Mouse (Mus musculus): ENCODE measurements around the gene Nfasc.

Nfasc gene

DNA sequence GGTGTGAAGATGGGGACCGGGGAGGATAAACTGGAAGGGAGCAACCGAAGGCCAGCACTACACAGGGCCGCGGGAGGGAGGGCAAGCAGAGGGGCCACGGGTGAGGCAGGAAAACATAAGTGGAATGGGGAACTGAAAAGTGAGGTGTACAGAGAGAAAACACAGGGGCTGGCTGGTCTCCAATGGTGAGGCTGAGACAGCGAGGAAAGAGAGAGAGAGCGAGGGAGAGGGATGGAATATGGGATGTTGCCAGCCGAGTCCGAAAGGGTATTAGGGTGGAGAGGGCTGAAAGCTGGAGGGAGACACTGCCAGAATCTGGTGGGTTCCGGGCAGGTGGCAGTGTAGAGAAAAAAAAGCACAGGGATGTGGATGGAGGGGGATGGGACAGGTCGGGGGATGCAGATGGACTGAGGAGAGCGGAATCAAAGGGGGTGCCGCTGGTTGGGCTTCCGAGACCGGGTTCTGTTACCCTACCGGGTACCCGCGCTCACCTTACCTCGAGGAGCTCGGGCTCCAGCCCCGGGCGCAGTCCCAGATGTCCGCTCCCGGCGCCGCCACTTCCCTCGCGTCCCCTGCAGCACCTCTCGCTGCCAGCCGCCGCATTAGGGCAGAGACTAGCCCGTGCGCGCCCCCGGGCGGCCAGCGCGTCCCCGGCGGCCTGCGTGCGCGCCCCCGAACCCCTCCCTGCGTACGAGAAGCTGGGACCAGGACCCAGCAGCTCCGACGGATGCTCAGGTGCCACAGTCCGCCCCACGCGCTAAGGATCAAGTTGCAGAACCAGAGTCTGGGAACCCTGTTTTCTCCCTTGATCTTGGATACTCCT, at the start of gene Nfasc:
Gene Nfasc, minus strand, starts transcription at position 623 of the 823 bp plus-strand sequence.
- DNase-seq (ENCODE audit: low read depth, low spot score): no peak

DNA sequence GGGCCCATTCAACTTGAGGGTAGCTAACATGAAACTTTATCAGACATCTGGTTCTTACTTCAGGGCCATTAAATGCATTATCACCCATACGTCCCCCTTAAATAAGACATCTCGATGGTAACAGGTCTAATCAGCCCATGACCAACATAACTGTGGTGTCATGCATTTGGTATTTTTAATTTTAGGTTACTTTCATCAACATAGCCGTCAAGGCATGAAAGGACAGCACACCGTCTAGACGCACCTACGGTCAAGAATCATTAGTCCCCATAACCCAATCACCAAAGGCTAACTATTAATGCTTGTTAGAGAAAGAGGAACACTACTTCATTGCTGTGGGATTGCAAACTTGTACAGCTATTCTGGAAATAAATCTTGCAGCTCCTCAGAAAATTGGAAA, 49.5 kb upstream of the Nfasc start:
- no peak for DNase-seq (ENCODE audit: low read depth, low spot score)

GRCm38 (mm10) chr1:132786866-132787265, 45.3 kb upstream of the Nfasc start:
- peak; percentile 42 for DNase-seq (ENCODE audit: low read depth, low spot score)

GRCm38 (mm10) chr1:132781607-132782445, 40.2 kb upstream of the Nfasc start:
- no peak for DNase-seq (ENCODE audit: low read depth, low spot score)

DNA sequence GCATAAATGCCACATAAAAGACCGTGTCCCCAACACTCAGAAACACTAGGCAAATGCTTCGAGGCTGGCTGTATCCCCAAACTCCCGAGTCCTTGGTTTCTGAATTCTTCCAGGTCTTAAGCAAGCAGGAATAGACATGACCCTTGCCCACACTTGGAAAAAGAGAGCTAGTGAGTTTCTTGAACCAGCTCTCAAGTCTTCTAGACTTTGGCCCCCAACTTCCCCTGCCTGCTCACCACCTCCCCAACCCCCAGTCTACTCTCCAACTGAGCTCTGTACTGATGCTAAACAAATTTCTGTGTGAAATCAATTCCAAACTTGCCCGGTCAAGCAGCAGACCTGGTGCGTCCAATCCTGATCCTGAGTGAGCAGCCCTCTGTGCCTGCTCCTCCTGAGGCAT, 39.4 kb upstream of the Nfasc start:
- DNase-seq (ENCODE audit: low read depth, low spot score): no peak

DNA sequence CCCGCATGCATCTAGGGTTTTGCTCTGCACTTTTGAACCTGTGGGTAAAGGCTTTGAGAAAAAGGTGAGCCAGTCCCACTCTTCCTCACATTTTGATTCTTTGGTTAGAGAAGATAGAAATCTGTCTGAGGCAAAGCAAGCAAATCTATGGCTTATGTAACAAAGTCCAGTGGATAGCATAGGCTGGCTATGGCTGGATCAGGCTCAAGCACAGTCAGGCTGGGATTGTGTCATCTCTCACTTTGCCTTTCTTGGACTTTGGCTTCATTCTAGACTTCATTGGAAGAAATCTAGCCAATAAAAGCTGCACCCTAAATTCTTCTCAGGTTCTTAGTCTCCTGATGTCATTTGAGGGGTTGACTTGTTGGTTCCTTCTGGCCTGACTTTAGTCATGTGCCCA, 38.7 kb upstream of the Nfasc start:
- DNase-seq (ENCODE audit: low read depth, low spot score): no peak

- no peak for DNase-seq (ENCODE audit: low read depth, low spot score)
Measured at GRCm38 (mm10) chr1:132774959-132775358, 33.4 kb upstream of the Nfasc start.

DNA sequence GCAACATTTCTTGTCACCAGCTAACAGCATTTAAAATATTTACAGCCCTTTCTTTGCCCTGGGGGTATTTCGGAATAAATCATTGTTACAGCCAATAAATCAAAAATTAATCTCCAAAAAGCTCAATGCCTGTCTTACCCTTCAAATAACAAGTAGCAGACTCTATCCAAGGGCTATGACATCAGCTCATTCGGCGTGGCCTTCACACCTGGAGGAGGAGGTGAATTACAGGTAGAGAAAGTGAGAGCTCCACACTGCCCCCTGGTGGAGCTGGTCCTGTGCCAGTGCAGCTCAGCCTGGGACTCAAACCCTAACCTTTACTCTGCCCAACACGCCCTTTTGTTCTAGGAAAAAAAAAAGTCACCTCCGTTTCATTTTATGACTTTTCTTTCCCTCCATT, 29.8 kb upstream of the Nfasc start:
- no peak for DNase-seq (ENCODE audit: low read depth, low spot score)

DNA sequence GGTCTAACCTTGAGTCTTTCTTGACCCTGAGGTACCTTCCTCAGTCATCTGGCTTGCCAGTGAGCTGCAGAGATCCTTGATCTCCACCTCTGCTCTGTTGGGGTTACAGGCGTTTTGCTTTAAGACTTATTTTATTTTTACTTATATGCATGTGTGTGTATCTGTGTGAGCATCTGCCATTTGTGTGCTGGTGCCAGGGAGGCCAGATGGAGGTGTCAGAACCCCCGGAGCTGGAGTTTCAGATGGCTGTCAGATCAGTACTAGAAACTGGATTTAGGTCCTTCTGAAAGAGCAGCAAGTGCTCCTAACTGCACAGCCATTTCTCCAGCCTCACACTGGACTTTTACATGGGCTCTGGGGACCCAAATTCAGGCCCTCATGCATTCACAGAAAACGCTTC, 28.0 kb upstream of the Nfasc start:
- DNase-seq (ENCODE audit: low read depth, low spot score): no peak

GRCm38 (mm10) chr1:132767422-132767821, 25.8 kb upstream of the Nfasc start:
- DNase-seq (ENCODE audit: low read depth, low spot score): no peak

DNA sequence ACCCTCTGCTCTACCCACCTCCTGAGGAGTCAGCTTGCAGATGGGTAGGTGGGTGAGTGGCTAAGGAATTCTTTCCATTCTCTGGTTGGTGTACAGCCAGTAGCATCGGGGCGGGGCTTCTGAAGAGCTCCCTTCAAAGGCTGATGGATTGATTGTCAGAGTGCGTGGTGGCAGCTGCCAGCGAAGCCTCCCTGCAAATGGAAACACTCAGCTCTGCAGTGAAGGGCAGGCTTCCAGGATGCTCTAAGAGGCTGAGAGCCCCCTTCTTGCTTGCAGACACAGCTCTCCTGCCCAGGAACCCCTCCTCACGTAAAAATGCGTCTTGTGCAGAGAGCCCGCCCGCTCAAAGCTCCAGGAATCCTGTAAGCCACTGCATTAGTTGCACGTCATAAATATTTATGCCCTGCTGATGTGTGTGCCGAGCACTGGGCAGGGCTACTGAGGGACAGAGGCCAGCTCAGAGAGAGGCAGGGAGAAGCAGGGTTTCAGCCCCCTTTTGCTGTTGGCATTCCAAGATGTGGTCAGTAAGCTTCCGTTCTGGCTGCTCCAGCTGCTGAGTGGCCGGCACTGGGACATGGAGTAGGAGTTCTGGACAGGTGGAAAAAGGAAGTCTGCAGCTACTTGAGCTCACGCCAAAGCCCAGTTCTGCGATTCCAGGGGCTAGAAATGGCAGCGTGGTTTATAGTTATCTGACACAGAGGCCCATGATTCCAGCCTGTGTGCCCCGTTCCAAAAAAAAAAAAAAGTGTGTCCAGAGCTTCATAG, 24.5 kb upstream of the Nfasc start:
- no peak for DNase-seq (ENCODE audit: low read depth, low spot score)

- DNase-seq (ENCODE audit: low read depth, low spot score): no peak
Measured at GRCm38 (mm10) chr1:132765222-132765621, 23.6 kb upstream of the Nfasc start.

DNA sequence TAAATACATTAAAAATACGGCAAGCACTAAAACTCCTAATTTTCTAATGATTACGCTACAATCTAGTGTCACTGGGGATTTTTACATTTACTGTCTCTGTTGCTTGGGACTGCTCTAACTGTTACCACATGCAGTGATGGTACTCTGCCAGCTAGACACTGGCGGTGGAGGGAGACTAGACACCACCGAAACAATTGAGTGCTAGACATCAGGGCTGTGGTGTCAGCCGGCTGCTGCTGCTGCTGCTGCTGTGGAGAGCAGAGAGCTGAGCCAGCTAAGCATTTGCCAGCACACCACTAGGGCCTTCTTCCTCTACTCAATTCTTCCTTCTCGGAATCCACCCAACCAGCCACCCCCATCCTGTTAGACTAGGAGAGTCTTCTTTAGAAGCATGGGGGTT, 17.8 kb upstream of the Nfasc start:
- no peak for DNase-seq (ENCODE audit: low read depth, low spot score)

DNA sequence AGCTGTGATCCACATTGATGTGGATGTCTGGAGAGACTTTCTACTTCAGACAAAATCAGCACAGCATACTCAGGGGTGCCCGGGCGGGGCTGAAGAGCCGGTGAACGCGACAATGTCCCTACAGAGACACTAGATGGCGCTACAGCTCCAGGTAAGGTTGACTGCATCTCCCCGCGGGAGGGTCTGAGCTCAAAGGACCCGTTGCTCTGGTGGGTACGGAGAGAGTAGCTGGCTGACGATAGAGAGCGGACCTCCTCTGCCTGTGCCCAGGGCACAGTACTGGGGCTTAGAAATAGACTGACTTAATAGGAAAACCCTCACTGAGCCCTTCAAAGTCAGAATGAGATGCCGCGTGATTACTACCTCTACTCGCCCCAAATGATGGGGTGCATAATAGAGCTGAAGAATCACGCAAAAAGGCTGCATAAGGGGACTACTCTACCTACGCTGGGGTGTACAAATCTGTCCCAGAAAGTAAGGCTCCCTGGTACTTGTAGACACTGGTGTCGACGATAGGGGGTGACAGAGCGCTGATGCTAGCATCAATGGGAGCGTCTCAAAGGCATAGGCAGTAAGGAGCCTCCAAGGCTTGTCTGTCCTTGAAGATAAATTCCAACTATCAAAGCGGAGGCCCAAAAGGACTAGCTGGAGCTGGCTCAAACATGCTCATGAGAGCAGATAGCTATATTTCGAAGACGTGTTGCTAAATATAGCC, 17.2 kb upstream of the Nfasc start:
- peak; percentile 37 for DNase-seq (ENCODE audit: low read depth, low spot score)

GRCm38 (mm10) chr1:132755211-132755610, 13.6 kb upstream of the Nfasc start:
- DNase-seq (ENCODE audit: low read depth, low spot score): no peak

GRCm38 (mm10) chr1:132749217-132749884, 7.8 kb upstream of the Nfasc start:
- no peak for DNase-seq (ENCODE audit: low read depth, low spot score)

DNA sequence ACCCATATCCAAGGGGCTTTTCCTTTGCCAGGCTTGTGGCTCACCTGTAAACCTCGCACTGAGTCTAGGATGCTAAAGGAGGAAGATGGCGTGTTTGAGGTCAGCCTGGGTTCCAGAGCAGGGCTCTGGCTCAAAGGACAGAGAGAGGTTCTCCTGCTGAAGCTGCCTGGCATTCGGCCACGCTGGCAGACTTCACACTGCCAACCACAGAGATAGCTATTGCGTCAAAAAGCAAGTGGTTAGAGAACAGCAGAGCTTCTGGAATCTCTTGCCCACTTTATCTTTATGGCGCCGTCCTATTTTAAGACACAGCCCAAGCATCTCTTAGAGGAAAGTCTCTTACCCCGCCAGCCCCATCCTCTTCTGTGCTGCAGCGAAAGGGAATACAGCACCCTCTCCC, 4.7 kb upstream of the Nfasc start:
- DNase-seq (ENCODE audit: low read depth, low spot score): no peak

GRCm38 (mm10) chr1:132745636-132746035, 4.0 kb upstream of the Nfasc start:
- DNase-seq (ENCODE audit: low read depth, low spot score): no peak

GRCm38 (mm10) chr1:132739077-132739521, 2.5 kb downstream of the Nfasc start:
- no peak for DNase-seq (ENCODE audit: low read depth, low spot score)

GRCm38 (mm10) chr1:132736171-132736570, 5.4 kb downstream of the Nfasc start:
- no peak for DNase-seq (ENCODE audit: low read depth, low spot score)
